Mouse (Mus musculus) spleen, postnatal 14 days (tissue): ENCODE measurements around the gene Sohlh1.
"Not testable (repeated sequence)": the region's sequence is repeated elsewhere in the genome, so short reads cannot be mapped to it uniquely, and the experiment has no call there.

ENCODE experiments used
- DNase-seq, 2 experiments: peaks; one replicate each; pipeline ENCODE4 v3.0.0; 2021 to 2022; ENCODE audit warnings: low spot score in 2 of 2

The Sohlh1 gene

DNA sequence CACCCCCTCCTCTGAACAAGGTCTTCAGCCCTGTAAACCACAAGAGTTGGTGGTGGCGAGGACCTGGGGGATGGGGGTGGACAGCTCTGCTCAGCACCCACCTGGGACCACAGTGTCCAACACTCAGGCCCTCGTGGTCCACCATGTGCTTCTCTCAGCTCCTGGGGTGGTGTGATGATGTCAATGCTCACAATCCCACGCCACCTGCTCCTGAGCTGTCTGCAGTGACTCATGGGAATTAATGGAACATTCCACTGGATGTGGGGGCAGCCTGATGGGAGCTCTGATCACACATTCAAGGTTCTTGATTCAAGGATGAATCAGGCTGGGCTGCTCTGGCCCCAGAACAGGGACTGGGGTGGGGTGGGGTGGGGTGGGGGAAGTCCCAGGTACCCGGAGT, 4.9 kb downstream of the Sohlh1 start:
- DNase-seq: no peak

GRCm38 (mm10) chr2:25836291-25836690, 10.8 kb downstream of the Sohlh1 start:
- DNase-seq: peak; percentile 18 to 55

- DNase-seq: no peak
Observed at GRCm38 (mm10) chr2:25830786-25831185, 16.3 kb downstream of the Sohlh1 start.

DNA sequence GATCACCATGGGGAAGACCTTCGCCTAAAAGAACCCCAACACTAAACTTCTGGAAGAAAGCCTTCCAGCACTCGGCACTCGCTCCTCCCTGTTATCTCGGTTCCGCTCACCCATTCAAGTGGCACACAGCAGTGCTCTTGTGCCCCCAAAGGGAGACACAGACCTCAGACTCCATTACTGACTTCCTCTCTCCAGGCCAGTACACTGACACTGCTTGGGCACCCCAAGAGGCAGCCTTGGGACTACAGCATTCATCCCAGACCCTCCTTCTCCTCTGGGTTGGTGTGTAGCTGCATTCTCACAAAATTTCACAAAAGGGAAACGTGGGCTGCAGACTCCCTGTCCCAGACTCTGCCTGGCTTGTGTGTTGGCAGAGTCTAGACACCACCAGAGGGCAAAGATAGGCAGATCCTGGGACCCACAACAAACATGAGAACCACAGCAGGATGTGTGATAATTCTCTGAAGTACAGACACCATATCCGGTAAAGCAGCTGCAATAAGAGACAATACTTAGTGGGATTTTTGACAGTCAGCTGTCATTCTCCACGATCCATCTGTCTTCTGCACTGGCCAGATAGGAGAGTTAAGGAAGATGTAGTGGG, 18.6 kb downstream of the Sohlh1 start:
- no peak for DNase-seq

DNA sequence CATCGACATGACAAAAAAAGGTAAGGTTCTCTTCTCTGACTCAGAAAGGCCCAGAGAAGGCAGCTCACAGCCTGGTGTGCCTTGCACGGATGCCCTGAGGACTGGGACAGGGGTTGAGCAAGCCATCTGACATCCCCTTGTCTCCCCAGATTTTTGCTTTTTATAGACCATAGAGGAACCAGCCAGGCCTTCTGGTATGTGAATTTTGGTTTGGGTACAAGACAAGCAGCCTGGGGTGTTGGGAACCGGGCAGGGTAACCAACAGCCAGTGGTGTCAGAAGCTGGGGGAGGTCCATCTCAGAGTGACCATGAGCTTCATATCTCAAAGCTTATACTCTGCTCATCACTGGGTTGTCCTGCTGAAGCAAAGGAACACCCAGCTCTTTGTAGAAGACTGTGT, 22.3 kb downstream of the Sohlh1 start:
- no peak for DNase-seq

DNA sequence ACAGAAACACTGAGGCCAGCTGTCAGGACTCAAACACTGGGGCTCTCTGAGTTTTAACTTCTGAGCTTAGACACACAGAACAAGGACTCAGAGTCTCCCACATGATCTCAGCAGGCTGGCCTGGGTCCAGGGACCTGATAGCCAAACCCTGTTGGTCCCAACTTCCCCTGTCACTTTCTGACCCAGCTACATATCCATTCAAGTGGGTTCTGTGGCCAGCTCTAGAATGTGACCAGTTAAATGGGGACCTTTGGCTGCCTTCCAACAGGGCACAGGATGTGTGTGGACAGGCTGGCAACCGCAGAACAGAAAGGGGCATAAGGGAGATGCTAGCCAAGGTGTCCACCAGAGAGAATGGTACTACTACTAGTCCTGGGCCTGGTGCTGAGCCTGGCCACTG, 24.2 kb downstream of the Sohlh1 start, which contains the start of gene Lcn9:
Lcn9 (plus strand) TSS at position 348 of the 400 bp plus-strand sequence.
- no peak for DNase-seq

DNA sequence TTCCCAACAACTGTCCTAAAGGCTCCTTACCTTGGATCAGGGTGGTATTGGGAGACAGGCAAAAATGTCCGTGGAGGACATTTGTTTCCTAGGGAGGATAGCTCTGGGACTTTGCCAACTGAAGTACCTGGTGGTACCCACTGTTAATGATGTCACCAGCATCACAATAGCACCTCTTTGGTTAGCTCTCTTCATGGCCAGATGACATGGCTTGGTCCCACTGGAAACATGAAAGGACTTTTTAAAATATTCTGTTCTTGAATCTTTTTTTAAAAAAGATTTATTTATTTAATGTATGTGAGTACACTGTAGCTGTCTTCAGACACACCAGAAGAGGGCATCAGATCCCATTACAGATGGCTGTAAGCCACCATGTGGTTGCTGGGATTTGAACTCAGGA, 31.3 kb downstream of the Sohlh1 start, which contains the start of gene Glt6d1:
Glt6d1 (minus strand) TSS at position 101 of the 400 bp plus-strand sequence.
- DNase-seq: not testable (repeated sequence)

DNA sequence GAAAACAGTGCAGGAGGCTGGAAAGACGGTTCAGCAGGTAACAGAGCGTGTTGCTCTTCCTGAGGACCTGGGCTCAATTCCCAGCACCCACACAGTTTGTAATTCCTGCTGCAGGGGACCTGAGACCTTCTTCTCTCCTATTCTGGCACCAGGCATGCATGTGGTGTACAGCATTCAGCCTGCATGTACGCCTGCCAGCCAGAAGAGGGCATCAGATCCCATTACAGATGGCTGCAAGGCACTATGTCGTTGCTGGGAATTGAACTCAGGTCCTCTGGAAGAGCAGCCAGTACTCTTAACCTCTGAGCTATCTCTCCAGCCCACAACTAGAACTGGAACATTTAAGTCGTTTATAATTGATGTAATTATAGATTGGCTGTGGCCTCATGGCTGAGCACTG, 33.7 kb downstream of the Sohlh1 start:
- no peak for DNase-seq

DNA sequence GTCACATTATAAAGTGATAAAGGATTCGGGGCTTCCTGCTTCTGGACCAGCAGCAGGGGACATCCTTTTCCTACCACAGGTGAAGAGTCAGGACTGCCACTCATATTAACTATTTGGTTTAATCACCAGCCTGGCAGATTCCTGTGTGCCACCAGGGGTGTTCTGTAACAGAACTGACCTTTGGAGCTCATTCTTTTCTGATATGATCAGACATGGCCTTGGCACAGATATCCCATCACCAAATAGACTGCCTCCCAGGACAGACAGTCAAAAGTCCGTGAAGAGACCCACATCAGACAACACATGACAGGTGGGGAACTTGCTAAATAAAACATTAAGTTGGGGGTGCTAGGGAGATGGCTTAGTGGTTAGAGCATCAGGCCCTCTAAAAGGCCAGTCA, 35.3 kb downstream of the Sohlh1 start:
- no peak for DNase-seq

DNA sequence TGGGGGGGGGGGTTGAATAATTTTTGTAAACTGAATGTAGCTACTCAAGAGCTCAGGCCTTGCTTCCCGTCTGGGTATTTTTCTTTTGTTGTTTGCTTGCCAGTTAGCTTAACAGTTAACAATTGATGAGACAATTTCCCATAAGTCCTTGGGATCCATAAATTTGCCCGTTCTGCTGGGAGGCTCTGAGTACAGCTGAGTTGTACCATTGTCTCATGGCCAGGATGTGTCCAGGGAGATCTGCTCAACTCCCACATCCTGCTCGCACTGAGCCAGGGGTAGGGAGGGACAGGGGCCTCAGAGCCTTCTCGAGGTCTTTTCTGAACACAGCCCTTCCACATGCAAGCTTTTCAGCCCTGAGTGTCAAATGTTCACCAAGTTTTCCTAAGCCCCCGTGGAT, 49.0 kb downstream of the Sohlh1 start:
- DNase-seq: no peak

GRCm38 (mm10) chr2:25797635-25798034, 49.4 kb downstream of the Sohlh1 start:
- DNase-seq: no peak
